Mouse (Mus musculus): ENCODE measurements at regions not wholly inside any gene's neighbourhood (a gene's known extent, or its start where the extent isn't known, plus 50 kb on each side); places are given as distances from the start of the nearest gene placed in this dataset.

DNA sequence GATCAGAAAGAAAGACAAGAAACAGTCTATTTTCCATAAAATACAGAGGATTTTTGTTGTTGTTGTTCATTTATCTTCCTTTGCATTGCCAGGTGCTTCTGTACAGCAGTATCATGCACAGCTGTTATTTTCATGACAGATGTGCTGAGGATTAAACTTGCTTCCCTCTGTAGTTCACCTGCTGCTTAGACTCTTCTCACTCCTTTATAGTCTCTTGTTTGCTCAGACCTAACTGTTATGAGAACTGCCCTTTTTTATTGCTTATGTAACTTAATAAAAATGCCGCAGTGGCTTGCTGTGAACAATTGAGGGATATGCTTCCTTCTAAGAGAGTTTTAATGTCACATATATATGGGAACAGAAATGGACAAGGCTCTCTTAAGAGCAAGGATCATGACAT, 467.1 kb downstream of the Adcyap1 start:
- no peak for DNase-seq (ENCODE audit: low read depth)

DNA sequence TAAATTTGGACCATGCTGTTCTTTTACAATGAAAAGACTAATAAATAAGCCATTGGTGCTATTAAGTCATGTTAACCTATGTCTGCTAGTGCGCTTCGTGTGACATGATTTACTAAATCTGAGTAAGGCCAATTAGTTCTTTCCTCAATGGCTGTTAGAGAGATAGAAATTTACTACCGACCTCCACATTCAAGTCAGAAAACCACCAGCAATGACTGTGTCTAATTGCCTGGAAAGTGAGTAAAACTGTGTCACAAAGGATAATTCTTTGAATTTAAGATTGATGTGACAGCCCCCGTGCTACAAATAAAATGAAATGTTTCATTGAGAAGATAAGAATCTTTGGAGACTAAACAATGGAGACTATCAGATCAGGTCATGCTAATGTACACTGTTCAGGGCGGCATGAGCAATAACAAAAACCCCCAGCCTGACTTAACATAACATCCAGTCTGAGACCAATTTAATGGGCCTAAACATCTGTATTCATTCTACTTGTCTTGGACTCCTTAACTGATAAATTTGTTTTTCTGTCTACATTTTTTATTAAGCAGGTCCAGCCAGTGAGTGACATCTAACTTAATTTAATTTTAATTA, 477.6 kb downstream of the Adcyap1 start:
- no peak for DNase-seq (ENCODE audit: low read depth)

- DNase-seq (ENCODE audit: low read depth) = no peak
Observed at GRCm38 (mm10) chr17:93700685-93701084, 501.9 kb downstream of the Adcyap1 start.

DNA sequence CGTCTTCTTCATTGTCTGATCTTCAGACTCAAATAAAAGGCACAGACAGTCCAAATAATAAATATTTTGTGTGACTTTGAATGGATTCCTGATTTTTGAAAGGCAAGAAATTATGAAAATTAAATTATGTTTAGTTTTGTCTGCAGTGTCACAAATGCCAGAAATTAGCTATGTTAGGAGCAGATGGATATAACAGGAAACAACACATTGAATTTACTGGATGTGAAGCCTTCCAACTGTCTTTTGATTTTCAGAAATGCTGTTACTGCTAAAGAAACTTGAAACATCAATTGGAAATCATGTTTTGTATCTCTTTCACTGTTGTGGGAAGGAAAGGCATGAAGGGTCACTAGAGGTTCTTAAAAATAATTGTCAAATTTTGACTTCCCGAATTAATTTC, 518.8 kb downstream of the Adcyap1 start:
- no peak for DNase-seq (ENCODE audit: low read depth)

- DNase-seq (ENCODE audit: low read depth) = no peak
Observed at GRCm38 (mm10) chr17:93741341-93741740, 542.5 kb downstream of the Adcyap1 start.

- peak; percentile 5 for DNase-seq (ENCODE audit: low read depth)
Observed at GRCm38 (mm10) chr17:93762349-93762748, 563.5 kb downstream of the Adcyap1 start.

Measured in c-Kit-positive CD71-negative TER-119-negative erythroid progenitor cells, embryonic 14.5 days (primary cell).